Mouse (Mus musculus): ENCODE measurements around the gene Tnfrsf1a. TPM values are rescaled to one million over a fixed set of nuclear protein-coding genes. Genes with fewer than 3 reads are reported as not detected.

Tnfrsf1a gene
- polyA plus RNA-seq, 1 experiment from 2014 or later = 37.0 TPM

GRCm38 (mm10) chr6:125319919-125320296, 29.3 kb upstream of the Tnfrsf1a start:
- Histone ChIP-seq H3K9ac (ENCODE audit: low read depth, low read length) (no peak overlapping the region), H3K9me3 (ENCODE audit: control insufficient read depth, low read length) (no peaks in the 10 kb centered on the region), H3K27me3 (replicated peaks; ENCODE audit: control insufficient read depth, insufficient read depth, low read length) (peaks cover 32% of the 10 kb centered on the region), H3K36me3 (ENCODE audit: control insufficient read depth, insufficient read depth, low read length) (no peaks in the 10 kb centered on the region), H3K4me2 (no peak overlapping the region), H3K27ac (ENCODE audit: low read depth, low read length) (no peak overlapping the region), H3K4me1 (replicated peaks; ENCODE audit: control insufficient read depth, insufficient read depth, low read length) (0 out of 2 replicates have a peak, but pooled peaks cover 3% of the 10 kb centered on the region), H3K4me3 (ENCODE audit: low read depth, low read length) (no peak overlapping the region)
- ATAC-seq (replicated peaks; ENCODE audit: low FRiP score) = no peak
- no peak for DNase-seq (ENCODE audit: low spot score)

- 0 out of 2 replicates have a peak within 1 kb of the TSS, but pooled peaks have one; percentile 10 for H3K4me3 ChIP-seq (ENCODE audit: low read depth, low read length)
- ATAC-seq (replicated peaks; ENCODE audit: low FRiP score) (no peak), DNase-seq (ENCODE audit: low spot score) (no peak)
- no peak within 1 kb of the TSS for H3K4me2 ChIP-seq
- 0 out of 2 replicates have a peak, but pooled peaks cover 3% of the 10 kb centered on the region for H3K4me1 ChIP-seq (replicated peaks; ENCODE audit: control insufficient read depth, insufficient read depth, low read length)
- H3K27me3 ChIP-seq (replicated peaks; ENCODE audit: control insufficient read depth, insufficient read depth, low read length) = peaks cover 32% of the 10 kb centered on the region
- no peak within 1 kb of the TSS for H3K27ac ChIP-seq (ENCODE audit: low read depth, low read length)
- H3K36me3 ChIP-seq (ENCODE audit: control insufficient read depth, insufficient read depth, low read length) = no peaks in the 10 kb centered on the region
- H3K9me3 ChIP-seq (ENCODE audit: control insufficient read depth, low read length) = no peaks in the 10 kb centered on the region
- no peak within 1 kb of the TSS for H3K9ac ChIP-seq (ENCODE audit: low read depth, low read length)
- WGBS = 64% methylated on average over 1 of the region's 1 CpGs
These were observed 28.8 kb upstream of the Tnfrsf1a start, which contains the start of gene Scnn1a for GRCm38 (mm10) chr6:125320323-125320722. Scnn1a (plus strand) TSS chr6:125320659.

GRCm38 (mm10) chr6:125321114-125321855, 27.9 kb upstream of the Tnfrsf1a start:
- DNase-seq (ENCODE audit: low spot score) (no peak), ATAC-seq (replicated peaks; ENCODE audit: low FRiP score) (no peak)
- WGBS = 11% methylated on average over 26 of the region's 26 CpGs
- no peak overlapping the region for H3K27ac ChIP-seq (ENCODE audit: low read depth, low read length)
- H3K4me1 ChIP-seq (replicated peaks; ENCODE audit: control insufficient read depth, insufficient read depth, low read length) = 0 out of 2 replicates have a peak, but pooled peaks cover 3% of the 10 kb centered on the region
- no peak overlapping the region for H3K9ac ChIP-seq (ENCODE audit: low read depth, low read length)
- H3K9me3 ChIP-seq (ENCODE audit: control insufficient read depth, low read length) = no peaks in the 10 kb centered on the region
- H3K4me2 ChIP-seq = no peak overlapping the region
- 0 out of 2 replicates have a peak overlapping the region, but pooled peaks have one; percentile 10 for H3K4me3 ChIP-seq (ENCODE audit: low read depth, low read length)
- no peaks in the 10 kb centered on the region for H3K36me3 ChIP-seq (ENCODE audit: control insufficient read depth, insufficient read depth, low read length)
- peaks cover 32% of the 10 kb centered on the region for H3K27me3 ChIP-seq (replicated peaks; ENCODE audit: control insufficient read depth, insufficient read depth, low read length)

GRCm38 (mm10) chr6:125322794-125323193, 26.4 kb upstream of the Tnfrsf1a start:
- WGBS = 62% methylated on average over 13 of the region's 13 CpGs
- Histone ChIP-seq H3K4me3 (ENCODE audit: low read depth, low read length) (no peak overlapping the region), H3K9me3 (ENCODE audit: control insufficient read depth, low read length) (no peaks in the 10 kb centered on the region), H3K4me1 (replicated peaks; ENCODE audit: control insufficient read depth, insufficient read depth, low read length) (0 out of 2 replicates have a peak, but pooled peaks cover 3% of the 10 kb centered on the region), H3K9ac (ENCODE audit: low read depth, low read length) (no peak overlapping the region), H3K36me3 (ENCODE audit: control insufficient read depth, insufficient read depth, low read length) (no peaks in the 10 kb centered on the region), H3K27me3 (replicated peaks; ENCODE audit: control insufficient read depth, insufficient read depth, low read length) (peaks cover 32% of the 10 kb centered on the region), H3K4me2 (no peak overlapping the region), H3K27ac (ENCODE audit: low read depth, low read length) (no peak overlapping the region)
- DNase-seq (ENCODE audit: low spot score) (no peak), ATAC-seq (replicated peaks; ENCODE audit: low FRiP score) (no peak)

- Histone ChIP-seq H3K27ac (ENCODE audit: low read depth, low read length) (no peak overlapping the region), H3K9me3 (ENCODE audit: control insufficient read depth, low read length) (no peaks in the 10 kb centered on the region), H3K36me3 (ENCODE audit: control insufficient read depth, insufficient read depth, low read length) (no peaks in the 10 kb centered on the region), H3K4me1 (replicated peaks; ENCODE audit: control insufficient read depth, insufficient read depth, low read length) (0 out of 2 replicates have a peak, but pooled peaks cover 3% of the 10 kb centered on the region), H3K4me2 (no peak overlapping the region), H3K9ac (ENCODE audit: low read depth, low read length) (no peak overlapping the region), H3K27me3 (replicated peaks; ENCODE audit: control insufficient read depth, insufficient read depth, low read length) (peaks cover 32% of the 10 kb centered on the region), H3K4me3 (ENCODE audit: low read depth, low read length) (no peak overlapping the region)
- DNase-seq (ENCODE audit: low spot score) (no peak), ATAC-seq (replicated peaks; ENCODE audit: low FRiP score) (no peak)
- WGBS = 50% methylated on average over 6 of the region's 6 CpGs
These were observed 25.6 kb upstream of the Tnfrsf1a start for GRCm38 (mm10) chr6:125323547-125323946.

- Histone ChIP-seq H3K4me1 (replicated peaks; ENCODE audit: control insufficient read depth, insufficient read depth, low read length) (0 out of 2 replicates have a peak, but pooled peaks cover 3% of the 10 kb centered on the region), H3K9ac (ENCODE audit: low read depth, low read length) (no peak overlapping the region), H3K4me2 (no peak overlapping the region), H3K9me3 (ENCODE audit: control insufficient read depth, low read length) (no peaks in the 10 kb centered on the region), H3K4me3 (ENCODE audit: low read depth, low read length) (no peak overlapping the region), H3K36me3 (ENCODE audit: control insufficient read depth, insufficient read depth, low read length) (no peaks in the 10 kb centered on the region), H3K27me3 (replicated peaks; ENCODE audit: control insufficient read depth, insufficient read depth, low read length) (peaks cover 30% of the 10 kb centered on the region), H3K27ac (ENCODE audit: low read depth, low read length) (no peak overlapping the region)
- 45% methylated on average over 6 of the region's 6 CpGs for WGBS
- no peak for DNase-seq (ENCODE audit: low spot score)
- ATAC-seq (replicated peaks; ENCODE audit: low FRiP score) = 0 out of 2 replicates have a peak, but pooled peaks have one; percentile 21
These were observed 23.8 kb upstream of the Tnfrsf1a start for GRCm38 (mm10) chr6:125325337-125325736.

- no peak overlapping the region for H3K4me3 ChIP-seq (ENCODE audit: low read depth, low read length)
- no peak overlapping the region for H3K9ac ChIP-seq (ENCODE audit: low read depth, low read length)
- WGBS = 75% methylated on average over 5 of the region's 5 CpGs
- H3K4me2 ChIP-seq = no peak overlapping the region
- no peak for DNase-seq (ENCODE audit: low spot score)
- H3K4me1 ChIP-seq (replicated peaks; ENCODE audit: control insufficient read depth, insufficient read depth, low read length) = no peaks in the 10 kb centered on the region
- no peaks in the 10 kb centered on the region for H3K36me3 ChIP-seq (ENCODE audit: control insufficient read depth, insufficient read depth, low read length)
- no peaks in the 10 kb centered on the region for H3K9me3 ChIP-seq (ENCODE audit: control insufficient read depth, low read length)
- no peak overlapping the region for H3K27ac ChIP-seq (ENCODE audit: low read depth, low read length)
- peaks cover under 1% of the 10 kb centered on the region for H3K27me3 ChIP-seq (replicated peaks; ENCODE audit: control insufficient read depth, insufficient read depth, low read length)
- ATAC-seq (replicated peaks; ENCODE audit: low FRiP score) = no peak
These were observed 20.9 kb upstream of the Tnfrsf1a start for GRCm38 (mm10) chr6:125328243-125328642.

GRCm38 (mm10) chr6:125330626-125331326, 18.4 kb upstream of the Tnfrsf1a start:
- H3K27ac ChIP-seq (ENCODE audit: low read depth, low read length) = no peak overlapping the region
- H3K9me3 ChIP-seq (ENCODE audit: control insufficient read depth, low read length) = no peaks in the 10 kb centered on the region
- no peaks in the 10 kb centered on the region for H3K4me1 ChIP-seq (replicated peaks; ENCODE audit: control insufficient read depth, insufficient read depth, low read length)
- ATAC-seq (replicated peaks; ENCODE audit: low FRiP score) = peak; percentile 80
- peak overlapping the region; percentile 52 for H3K4me3 ChIP-seq (ENCODE audit: low read depth, low read length)
- no peaks in the 10 kb centered on the region for H3K27me3 ChIP-seq (replicated peaks; ENCODE audit: control insufficient read depth, insufficient read depth, low read length)
- 1% methylated on average over 39 of the region's 39 CpGs for WGBS
- H3K4me2 ChIP-seq = peak overlapping the region; percentile 79
- H3K36me3 ChIP-seq (ENCODE audit: control insufficient read depth, insufficient read depth, low read length) = no peaks in the 10 kb centered on the region
- peak; percentile 79 for DNase-seq (ENCODE audit: low spot score)
- H3K9ac ChIP-seq (ENCODE audit: low read depth, low read length) = peak overlapping the region; percentile 62

Data from liver, embryonic 11.5 days (tissue).